Mouse (Mus musculus) gastrocnemius, adult 18-20 months (tissue): ENCODE results near the gene 4931429L15Rik. TPM values are rescaled to one million over a fixed set of nuclear protein-coding genes. Genes with fewer than 3 reads are reported as not detected.
"Not testable (repeated sequence)": the region's sequence is repeated elsewhere in the genome, so short reads cannot be mapped to it uniquely, and the experiment has no call there.

ENCODE experiments used
- DNase-seq: peaks from one replicate; pipeline ENCODE4 v3.0.0; 2021; ENCODE audit warnings: low spot score
- long read RNA-seq, 2 experiments: library from polyadenylated mRNA; stranded (forward); transcript quantifications; one replicate each; pipeline ENCODE4 v2.0.0; 2021
- total RNA-seq, 2 experiments: library from RNA; stranded (reverse); gene quantifications; 2 replicates each; pipeline ENCODE4 v1.2.3; 2021

Gene 4931429L15Rik
- total RNA-seq = not detected
- long read RNA-seq, experiment 1 = 0 reads
- long read RNA-seq, experiment 2 = 0 reads

- not testable (repeated sequence) for DNase-seq
Observed at GRCm38 (mm10) chr9:46319886-46320285, at the start of gene 4931429L15Rik. Gene 4931429L15Rik (minus strand): TSS chr9:46319986.

GRCm38 (mm10) chr9:46362459-46362858, 42.7 kb upstream of the 4931429L15Rik start:
- no peak for DNase-seq

- DNase-seq = no peak
Observed at GRCm38 (mm10) chr9:46361461-46362111, 41.8 kb upstream of the 4931429L15Rik start.

- DNase-seq = peak; percentile 43
Observed at GRCm38 (mm10) chr9:46353992-46354391, 34.2 kb upstream of the 4931429L15Rik start.

GRCm38 (mm10) chr9:46353330-46353724, 33.5 kb upstream of the 4931429L15Rik start:
- no peak for DNase-seq

GRCm38 (mm10) chr9:46352651-46353329, 33.0 kb upstream of the 4931429L15Rik start:
- DNase-seq = no peak

- no peak for DNase-seq
Observed at GRCm38 (mm10) chr9:46350451-46350981, 30.7 kb upstream of the 4931429L15Rik start.

- DNase-seq = no peak
Observed at GRCm38 (mm10) chr9:46345887-46346665, 26.3 kb upstream of the 4931429L15Rik start.

GRCm38 (mm10) chr9:46339051-46339652, 19.4 kb upstream of the 4931429L15Rik start:
- no peak for DNase-seq

GRCm38 (mm10) chr9:46338384-46338783, 18.6 kb upstream of the 4931429L15Rik start:
- DNase-seq = no peak

- no peak for DNase-seq
Observed at GRCm38 (mm10) chr9:46337852-46338291, 18.1 kb upstream of the 4931429L15Rik start.

- no peak for DNase-seq
Observed at GRCm38 (mm10) chr9:46337331-46337730, 17.5 kb upstream of the 4931429L15Rik start.

GRCm38 (mm10) chr9:46336294-46336693, 16.5 kb upstream of the 4931429L15Rik start:
- not testable (repeated sequence) for DNase-seq

- DNase-seq = no peak
Observed at GRCm38 (mm10) chr9:46335461-46335995, 15.7 kb upstream of the 4931429L15Rik start.

GRCm38 (mm10) chr9:46334471-46335025, 14.8 kb upstream of the 4931429L15Rik start:
- no peak for DNase-seq

- DNase-seq = no peak
Observed at GRCm38 (mm10) chr9:46331301-46331700, 11.5 kb upstream of the 4931429L15Rik start.

GRCm38 (mm10) chr9:46330586-46330895, 10.8 kb upstream of the 4931429L15Rik start:
- DNase-seq = no peak

- DNase-seq = no peak
Observed at GRCm38 (mm10) chr9:46329801-46330585, 10.2 kb upstream of the 4931429L15Rik start.

- DNase-seq = no peak
Observed at GRCm38 (mm10) chr9:46329250-46329648, 9.5 kb upstream of the 4931429L15Rik start.
